Mouse (Mus musculus) splenic B cell, adult 2 months (primary cell): ENCODE data around the gene Kitl.

Experiments used
- DNase-seq: peaks from one replicate; pipeline ENCODE4 v3.0.0-alpha.2; 2011; ENCODE audit warnings: low read depth, low spot score
- H3K27me3 ChIP-seq: 2 replicates; pipeline ENCODE4 v1.6.1; 2012; ENCODE audit warnings: mild to moderate bottlenecking, low read length, moderate library complexity, mixed read lengths; ENCODE audit not compliant: control insufficient read depth, poor library complexity, insufficient read depth, severe bottlenecking
- H3K36me3 ChIP-seq: 2 replicates; pipeline ENCODE4 v1.6.1; 2012; ENCODE audit warnings: mild to moderate bottlenecking, low read length, moderate library complexity, mixed read lengths; ENCODE audit not compliant: control insufficient read depth, poor library complexity, insufficient read depth, severe bottlenecking

Kitl gene

DNA sequence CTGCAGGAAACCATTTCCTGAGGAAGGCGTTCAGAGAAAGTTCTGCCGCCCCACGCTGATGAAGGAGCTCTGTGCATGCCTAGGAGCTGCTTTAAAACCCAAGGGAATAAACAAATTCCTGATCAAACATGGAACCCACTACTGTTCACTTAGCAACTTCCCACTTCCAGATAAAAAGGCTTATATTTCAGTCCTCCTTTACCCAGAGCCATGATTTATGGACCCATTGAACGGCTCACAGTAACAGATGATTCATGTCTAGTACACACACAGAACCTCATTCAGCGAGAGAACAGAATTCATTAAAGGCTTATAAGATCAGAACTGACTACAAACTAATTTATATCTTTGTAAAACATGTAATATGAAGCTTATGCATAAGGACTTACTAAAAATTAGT, 109.0 kb downstream of the Kitl start:
- DNase-seq: no peak
- no peaks in the 10 kb centered on the region for H3K27me3 ChIP-seq
- no peaks in the 10 kb centered on the region for H3K36me3 ChIP-seq

GRCm38 (mm10) chr10:100127837-100128743, 112.7 kb downstream of the Kitl start:
- no peaks in the 10 kb centered on the region for H3K27me3 ChIP-seq
- H3K36me3 ChIP-seq: no peaks in the 10 kb centered on the region
- DNase-seq: no peak

- H3K36me3 ChIP-seq: no peaks in the 10 kb centered on the region
- DNase-seq: no peak
- no peaks in the 10 kb centered on the region for H3K27me3 ChIP-seq
These were observed 116.2 kb downstream of the Kitl start for GRCm38 (mm10) chr10:100131657-100132056.

DNA sequence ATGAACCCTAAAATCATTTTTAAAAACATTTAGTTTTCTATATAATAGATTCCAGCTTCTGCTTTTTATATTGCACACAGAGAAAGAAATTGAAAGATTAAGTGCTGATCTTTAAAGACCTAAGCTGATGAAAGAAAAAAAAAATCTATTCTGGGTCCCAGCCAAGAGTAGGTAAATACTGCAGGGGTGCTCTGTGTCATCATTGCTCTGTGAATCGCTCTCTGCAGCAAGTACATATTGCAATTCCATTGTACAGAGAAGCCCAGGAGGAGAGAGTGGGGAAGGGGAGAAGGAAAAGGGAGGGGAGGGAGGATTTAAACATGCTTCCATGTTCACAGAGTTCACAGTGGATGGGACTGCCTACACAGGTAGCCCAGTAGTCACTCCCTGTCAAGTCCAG, 116.9 kb downstream of the Kitl start:
- H3K27me3 ChIP-seq: no peaks in the 10 kb centered on the region
- no peak for DNase-seq
- no peaks in the 10 kb centered on the region for H3K36me3 ChIP-seq

DNA sequence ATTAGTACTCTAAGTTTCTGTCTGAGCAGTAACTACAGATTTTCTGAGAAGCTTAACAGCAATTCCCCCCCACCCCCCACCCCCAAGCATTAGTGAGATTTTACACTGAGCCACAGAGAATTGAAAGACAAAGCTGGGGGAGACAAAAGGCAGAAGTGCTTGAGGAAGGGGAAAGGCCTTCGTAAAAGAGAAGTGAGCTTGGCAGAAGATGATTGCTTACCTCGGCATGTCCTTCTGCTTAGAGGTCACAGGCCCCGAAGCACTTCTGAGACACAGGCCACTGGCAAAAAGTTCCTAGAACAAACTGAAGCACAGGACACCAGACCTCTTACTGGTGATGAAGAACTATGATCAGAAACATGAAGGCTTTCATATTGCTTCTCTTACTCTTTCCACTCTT, 123.1 kb downstream of the Kitl start:
- no peak for DNase-seq
- Histone ChIP-seq H3K27me3 (no peaks in the 10 kb centered on the region), H3K36me3 (no peaks in the 10 kb centered on the region)

- Histone ChIP-seq H3K36me3 (no peaks in the 10 kb centered on the region), H3K27me3 (no peaks in the 10 kb centered on the region)
- DNase-seq: peak; percentile 24
These were observed 132.7 kb downstream of the Kitl start for GRCm38 (mm10) chr10:100148123-100148522.
